ENCODE assay signal across 23 mouse cellular contexts in the genomic region with DNA sequence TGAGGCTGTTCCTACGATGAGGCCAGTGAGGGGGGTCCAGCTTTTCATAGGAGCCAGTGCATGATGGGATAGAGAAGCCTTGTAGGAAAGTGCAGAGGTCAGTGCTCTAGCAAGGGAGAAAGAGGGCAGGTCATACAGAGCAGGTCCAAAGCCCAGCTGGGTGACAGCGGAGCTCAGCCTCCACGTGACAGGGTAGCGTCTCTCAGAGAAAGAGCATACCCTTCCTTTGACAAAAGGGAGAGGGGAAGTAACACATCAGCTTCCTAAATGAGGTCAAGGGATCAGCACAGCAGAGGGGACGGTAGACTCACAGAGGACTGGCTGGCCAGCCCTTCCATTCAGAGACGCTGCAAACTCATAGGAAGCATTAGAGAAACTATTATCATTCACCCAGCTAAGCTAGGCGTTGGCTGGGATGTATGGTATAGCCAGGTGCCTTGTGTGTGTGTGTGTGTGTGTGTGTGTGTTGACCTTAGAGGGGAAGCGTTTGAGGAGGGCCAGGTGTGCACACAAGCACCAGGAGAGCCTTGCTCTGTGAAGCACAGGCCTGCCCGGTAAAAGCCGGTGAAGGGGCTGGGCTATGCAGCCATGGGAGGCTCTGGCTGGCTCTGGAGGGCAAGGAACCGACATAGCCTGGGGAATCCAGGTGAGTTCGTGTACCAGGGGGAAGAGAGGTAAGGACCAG. TPM values are rescaled to one million over a fixed set of nuclear protein-coding genes. Genes with fewer than 3 reads are reported as not detected.
DNase-seq lines count a peak whose midpoint lies in the region; ATAC-seq and TF ChIP-seq lines count a peak whose summit lies in the region.
"Had no signal": no experiment of that assay in that cellular context is flagged by ENCODE, and none has a peak within 500 bp of the region (broad histone marks: within the 10 kb centered on the region; RNA-seq: fewer than 3 reads in every experiment).

No protein-coding gene starts in this region.

- peak; percentile 3 for DNase-seq in gastrocnemius, postnatal 25 days
- DNase-seq in gastrocnemius, postnatal 14 days = no peak
- DNase-seq in ZHBTc4 (ENCODE audit: low read depth, low spot score) = peak; percentile 48
- peak; percentile 62 to 69 for DNase-seq in thymus, postnatal 36 days
- DNase-seq in cerebellum, adult 8-10 months = no peak
- DNase-seq: adrenal gland, postnatal 14 days; cerebellum, adult 2 months; cerebellum, postnatal 36 days; gastrocnemius, adult 2 months; heart, postnatal 4 days; kidney, adult 2 months; retina, postnatal 1 day; right cerebral cortex, postnatal 25 days; spleen, adult 18-20 months had no signal

- H3K4me3 ChIP-seq in olfactory bulb, adult 2 months (ENCODE audit: insufficient read depth, low read depth, low read length) = no peak overlapping the region
- H3K4me3 ChIP-seq in midbrain, embryonic 15.5 days = no peak overlapping the region
- H3K4me3 ChIP-seq: forebrain, embryonic 13.5 days; gastrocnemius, adult 2 months; heart, embryonic 10.5 days; limb, embryonic 13.5 days had no signal

- H3K27me3 ChIP-seq in midbrain, embryonic 15.5 days (replicated peaks) = peaks cover 21% of the 10 kb centered on the region

- 70% methylated on average over 12 of the region's 12 CpGs for WGBS in olfactory bulb, adult 2 months
- 57% methylated on average over 12 of the region's 12 CpGs for WGBS in midbrain, embryonic 15.5 days

- intact Hi-C loops in gastrocnemius, postnatal 14 days (cut with DNase I; ENCODE audit: low total_unique reads) = no loop called here

- no peak for TF ChIP-seq POLR2A in olfactory bulb, adult 2 months (IDR thresholded peaks at IDR 0.05; ENCODE audit: insufficient read depth, low read depth, low read length)

- peak overlapping the region; percentile 8; the same call in 1 of the 2 replicates for H3K27ac ChIP-seq in olfactory bulb, adult 2 months (ENCODE audit: insufficient read depth, low read depth, low read length)
- no peak overlapping the region for H3K27ac ChIP-seq in midbrain, embryonic 15.5 days
- H3K27ac ChIP-seq: forebrain, embryonic 13.5 days; gastrocnemius, adult 2 months; heart, embryonic 10.5 days; kidney, postnatal 0 days; limb, embryonic 13.5 days; macrophage had no signal

- H3K4me2 ChIP-seq in midbrain, embryonic 15.5 days = no peak overlapping the region
- H3K4me2 ChIP-seq: forebrain, embryonic 13.5 days; limb, embryonic 13.5 days had no signal

- H3K9me3 ChIP-seq in midbrain, embryonic 15.5 days = no peaks in the 10 kb centered on the region
- H3K9me3 ChIP-seq: forebrain, embryonic 13.5 days; heart, embryonic 10.5 days; limb, embryonic 13.5 days had no signal

- TF ChIP-seq CTCF in olfactory bulb, adult 2 months (IDR thresholded peaks at IDR 0.05; ENCODE audit: insufficient read depth, low read depth, low read length) = no peak

- ATAC-seq in midbrain, embryonic 15.5 days (replicated peaks) = no peak
- ATAC-seq: forebrain, embryonic 13.5 days; lung, postnatal 0 days had no signal

- H3K9ac ChIP-seq in midbrain, embryonic 15.5 days = no peak overlapping the region
- H3K9ac ChIP-seq: forebrain, embryonic 13.5 days; limb, embryonic 13.5 days had no signal

- peaks cover 42% of the 10 kb centered on the region for H3K4me1 ChIP-seq in olfactory bulb, adult 2 months (ENCODE audit: control insufficient read depth, insufficient read depth, low read length)
- H3K4me1 ChIP-seq in midbrain, embryonic 15.5 days = no peaks in the 10 kb centered on the region
- H3K4me1 ChIP-seq: limb, embryonic 13.5 days had no signal

- H3K36me3 ChIP-seq in midbrain, embryonic 15.5 days (replicated peaks) = no peaks in the 10 kb centered on the region
- H3K36me3 ChIP-seq: heart, embryonic 10.5 days; limb, embryonic 13.5 days had no signal

RNA-seq across cellular contexts. Expression of a gene that starts 9.8 kb away (rescaled TPM):
- total RNA-seq in gastrocnemius, postnatal 25 days (2021) = not detected
- total RNA-seq in gastrocnemius, postnatal 14 days (2021) = not detected
- not detected in 2 replicates for polyA plus RNA-seq in olfactory bulb, adult 2 months (2012; ENCODE audit: insufficient read depth, insufficient read length, low replicate concordance, missing spikeins)
- polyA plus RNA-seq in midbrain, embryonic 15.5 days (2015; fragmentation: Nextera tagmentation; extraction: Ambion mirVana) = 0.25 and 0.40 TPM in 2 replicates
- total RNA-seq: gastrocnemius, adult 2 months; granulocyte monocyte progenitor cell, adult 5-6 weeks had no signal
- polyA plus RNA-seq: macrophage had no signal

RNA-seq across cellular contexts. Expression of a gene that starts 17.3 kb away (rescaled TPM):
- total RNA-seq in gastrocnemius, postnatal 25 days (2021) = 10 to 100 TPM; 20.9 to 28.7 TPM
- 10 to 100 TPM; 34.4 to 37.2 TPM for total RNA-seq in gastrocnemius, postnatal 14 days (2021)
- polyA plus RNA-seq in olfactory bulb, adult 2 months (2012; ENCODE audit: insufficient read depth, insufficient read length, low replicate concordance, missing spikeins) = not detected in 2 replicates
- polyA plus RNA-seq in midbrain, embryonic 15.5 days (2015; fragmentation: Nextera tagmentation; extraction: Ambion mirVana) = 213 and 225 TPM in 2 replicates

Comparison
In these comparisons a context has a peak if more than half of its experiments do, and no peak if none do; other contexts are left out.
1. DNase-seq: peak in gastrocnemius, postnatal 25 days (single experiment), ZHBTc4 (single experiment) and thymus, postnatal 36 days (2 of 2); none in gastrocnemius, postnatal 14 days (single experiment) and cerebellum, adult 8-10 months (single experiment).